Mouse (Mus musculus) thymus, postnatal 14 days (tissue): ENCODE data around the gene Krt31.

ENCODE experiments used
- DNase-seq: peaks from one replicate; pipeline ENCODE4 v3.0.0; 2021

The Krt31 gene

GRCm38 (mm10) chr11:100004846-100005245 is 45.5 kb downstream of the Krt31 start:
- DNase-seq = peak; percentile 32

GRCm38 (mm10) chr11:99999091-99999490 is 51.3 kb downstream of the Krt31 start:
- no peak for DNase-seq
